Mouse (Mus musculus): ENCODE results near the gene Rdh8.
A peak's percentile ranks its signal among the peaks of the same experiment; 100 is the strongest.
"Not testable (repeated sequence)": the region's sequence is repeated elsewhere in the genome, so short reads cannot be mapped to it uniquely, and the experiment has no call there.

The Rdh8 gene

GRCm38 (mm10) chr9:20818236-20818635 lies at the start of gene Rdh8:
Gene Rdh8 (plus strand): TSS chr9:20818503.
- DNase-seq (ENCODE audit: low spot score in 2 of 2): no peak

DNA sequence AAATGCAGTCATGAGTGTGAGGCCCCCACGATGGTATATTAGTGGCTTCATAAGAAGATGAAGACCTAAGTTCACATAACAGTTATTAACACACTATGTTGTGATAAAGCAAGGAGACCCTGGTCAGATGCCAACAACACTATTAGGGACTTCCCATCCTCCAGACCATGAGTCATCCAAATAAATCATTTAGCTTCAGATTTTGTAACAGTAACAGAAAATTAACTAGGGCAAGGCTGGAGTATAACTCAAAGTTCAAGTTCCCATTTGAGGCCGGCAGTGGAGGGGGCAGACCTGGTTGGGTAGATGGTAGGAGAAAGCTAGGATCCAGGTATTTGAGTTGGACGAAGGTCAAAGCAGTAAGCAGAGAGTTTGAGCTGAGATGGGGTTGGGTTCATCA lies 37.0 kb upstream of the Rdh8 start:
- no peak for DNase-seq (ENCODE audit: low spot score in 2 of 2)

GRCm38 (mm10) chr9:20785055-20785454 lies 33.2 kb upstream of the Rdh8 start:
- DNase-seq (ENCODE audit: low spot score in 2 of 2): no peak

- no peak for DNase-seq (ENCODE audit: low spot score in 2 of 2)
Measured at GRCm38 (mm10) chr9:20787992-20788391, 30.3 kb upstream of the Rdh8 start.

- no peak for DNase-seq (ENCODE audit: low spot score in 2 of 2)
Measured at GRCm38 (mm10) chr9:20789651-20790050, 28.7 kb upstream of the Rdh8 start.

GRCm38 (mm10) chr9:20790345-20790744 lies 28.0 kb upstream of the Rdh8 start:
- DNase-seq (ENCODE audit: low spot score in 2 of 2): no peak

DNA sequence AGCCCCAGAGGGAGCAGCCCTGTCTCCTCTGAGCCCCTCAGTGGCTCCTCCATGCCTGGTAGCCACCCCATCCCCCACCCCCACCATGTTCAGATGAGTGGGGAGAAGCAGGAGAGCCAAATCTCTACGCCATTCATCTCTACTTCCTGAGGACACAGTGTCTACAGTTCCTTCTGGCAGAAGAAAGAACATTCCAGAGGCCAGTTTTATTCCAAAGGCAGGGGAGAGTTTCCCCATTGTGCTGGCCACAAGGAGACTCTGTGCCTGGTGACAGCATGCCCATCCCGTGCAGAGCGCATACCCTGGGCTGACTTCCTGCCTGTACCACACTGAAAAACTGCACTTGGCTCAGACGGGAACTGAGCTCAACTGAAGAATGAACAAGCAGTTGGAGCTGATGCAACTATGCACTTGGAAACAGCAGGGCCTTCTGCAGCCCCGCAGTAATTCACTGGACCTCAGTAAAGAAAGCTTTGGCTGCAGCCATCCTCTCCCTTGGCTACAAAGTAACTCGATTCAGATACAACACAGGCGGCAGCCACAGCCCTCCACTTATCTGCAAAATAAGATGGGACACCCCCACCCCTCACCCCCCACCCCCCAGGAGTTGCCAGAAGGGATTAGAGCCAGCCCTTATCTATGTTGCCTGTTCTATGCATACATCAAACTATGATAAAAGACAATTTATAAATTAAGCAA lies 24.0 kb upstream of the Rdh8 start:
- DNase-seq (ENCODE audit: low spot score in 2 of 2): no peak

DNA sequence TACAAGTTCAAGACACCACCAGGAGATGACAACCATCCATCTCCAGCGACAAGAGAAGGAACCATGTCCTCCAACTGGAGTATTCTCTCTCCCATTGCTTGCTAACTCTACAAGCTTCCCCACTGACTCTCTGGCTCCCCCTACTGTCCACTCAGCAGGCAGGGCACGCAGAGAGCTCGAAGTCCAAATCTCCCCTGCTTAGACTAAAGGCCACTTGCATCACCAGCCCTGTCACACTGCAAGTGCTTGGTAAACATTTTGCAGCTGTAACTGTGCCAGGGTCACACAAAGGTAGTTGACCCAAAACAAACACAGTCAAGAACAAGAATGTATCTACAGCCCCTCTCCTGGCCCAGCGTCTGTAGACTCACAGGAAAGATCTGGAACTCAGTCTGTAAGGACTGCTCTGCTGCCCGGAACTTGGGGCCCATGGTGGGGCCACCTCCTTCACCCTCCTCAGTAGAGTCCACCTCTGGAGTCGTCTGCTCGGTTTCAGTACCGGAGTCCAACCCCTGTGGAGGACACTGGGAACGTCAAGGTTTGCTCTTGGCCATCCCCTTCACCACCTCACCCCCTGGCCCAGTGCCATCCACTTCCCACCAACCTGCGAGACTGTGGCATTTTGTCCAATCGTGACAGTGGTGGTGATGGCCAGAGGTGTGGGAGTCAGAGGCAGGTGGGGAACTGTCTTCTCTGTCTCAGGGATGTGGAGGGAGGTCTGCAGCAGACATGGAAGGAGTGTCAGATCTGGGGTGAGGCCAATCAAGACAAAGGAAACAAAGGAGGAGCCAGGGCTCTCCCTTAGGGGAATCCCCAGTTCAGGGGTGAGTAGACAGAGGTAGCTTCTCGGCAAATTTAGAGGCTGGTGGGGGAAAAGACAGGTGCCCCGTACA lies 13.8 kb upstream of the Rdh8 start:
- peak; percentile 33 to 38 for DNase-seq (ENCODE audit: low spot score in 2 of 2)

- no peak for DNase-seq (ENCODE audit: low spot score in 2 of 2)
Measured at GRCm38 (mm10) chr9:20805159-20805495, 13.2 kb upstream of the Rdh8 start.

- DNase-seq (ENCODE audit: low spot score in 2 of 2): no peak
Measured at GRCm38 (mm10) chr9:20805706-20806105, 12.6 kb upstream of the Rdh8 start.

DNA sequence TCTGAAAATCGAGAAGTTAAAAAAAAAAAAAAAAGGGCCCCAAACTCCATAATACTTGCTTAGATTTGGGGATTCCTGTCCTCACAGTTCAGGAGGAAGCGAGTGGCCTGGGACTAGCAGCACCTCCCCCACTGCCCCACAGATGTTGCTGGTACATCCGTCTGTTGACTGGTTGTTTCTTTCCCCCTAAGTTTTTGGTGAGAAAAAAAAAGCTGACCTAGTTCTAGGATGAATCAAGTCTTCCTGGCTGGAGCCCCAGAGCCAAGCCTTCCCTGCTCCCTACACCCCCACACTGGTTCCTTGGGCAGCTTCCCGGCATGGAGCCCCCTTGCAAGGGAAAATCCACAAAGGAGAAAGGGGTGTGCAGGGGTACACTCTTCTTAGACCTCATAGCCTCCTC lies 8.0 kb upstream of the Rdh8 start:
- no peak for DNase-seq (ENCODE audit: low spot score in 2 of 2)

DNA sequence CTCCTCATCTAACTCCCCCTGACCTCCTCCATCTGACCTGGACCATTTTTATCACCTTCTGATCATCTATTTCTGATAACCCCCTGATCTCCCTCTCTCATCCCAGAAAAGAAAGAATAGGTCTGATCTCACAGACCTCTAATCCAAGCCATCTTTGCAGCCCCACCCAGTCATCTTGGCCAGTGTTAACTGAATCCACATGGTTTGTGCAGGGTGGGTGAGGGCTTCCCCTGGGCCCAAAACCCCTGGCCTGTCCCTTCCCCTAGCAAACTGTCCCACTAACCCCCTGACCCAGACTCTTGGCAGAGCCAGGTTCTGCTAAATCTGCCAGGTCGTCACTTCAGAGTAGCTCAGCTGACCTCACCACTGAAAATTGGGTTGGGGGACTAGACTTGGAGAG lies 7.5 kb upstream of the Rdh8 start:
- DNase-seq (ENCODE audit: low spot score in 2 of 2): no peak

DNA sequence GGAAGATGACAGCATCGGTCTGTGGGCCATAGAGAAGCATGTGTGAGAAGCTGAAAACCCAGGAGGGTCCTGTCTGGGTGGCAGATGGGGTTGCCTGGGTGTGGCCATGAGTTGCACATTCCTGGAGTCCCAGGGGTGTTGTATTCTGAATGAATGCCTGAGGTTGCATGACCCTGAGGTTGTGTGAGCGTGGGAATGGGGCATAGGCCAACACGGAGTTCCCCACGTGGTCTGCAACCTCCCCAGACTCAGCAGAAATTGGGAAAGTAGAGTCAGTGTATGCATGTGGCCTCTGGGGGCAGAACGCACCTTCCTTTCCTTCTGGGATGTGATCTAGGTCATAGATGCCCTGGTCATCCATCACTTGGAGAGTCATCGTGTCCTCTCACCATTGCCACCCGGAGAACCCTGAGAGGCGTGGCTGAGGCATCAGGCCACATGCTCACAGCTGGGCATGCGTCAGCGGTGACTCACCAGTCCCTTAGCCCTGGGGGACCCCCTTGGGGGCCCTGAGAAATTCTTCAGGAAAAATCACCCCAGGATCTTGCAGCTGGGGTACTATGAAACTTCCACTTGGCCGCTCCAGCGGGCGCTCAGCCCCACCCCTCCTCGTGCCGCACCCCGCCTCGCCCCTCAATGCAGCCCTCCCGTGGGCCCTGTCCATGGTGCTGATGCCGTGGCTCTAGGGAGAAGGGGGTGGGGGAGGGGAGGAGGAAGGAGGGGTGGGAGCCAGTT lies 5.6 kb upstream of the Rdh8 start:
- no peak for DNase-seq (ENCODE audit: low spot score in 2 of 2)

DNA sequence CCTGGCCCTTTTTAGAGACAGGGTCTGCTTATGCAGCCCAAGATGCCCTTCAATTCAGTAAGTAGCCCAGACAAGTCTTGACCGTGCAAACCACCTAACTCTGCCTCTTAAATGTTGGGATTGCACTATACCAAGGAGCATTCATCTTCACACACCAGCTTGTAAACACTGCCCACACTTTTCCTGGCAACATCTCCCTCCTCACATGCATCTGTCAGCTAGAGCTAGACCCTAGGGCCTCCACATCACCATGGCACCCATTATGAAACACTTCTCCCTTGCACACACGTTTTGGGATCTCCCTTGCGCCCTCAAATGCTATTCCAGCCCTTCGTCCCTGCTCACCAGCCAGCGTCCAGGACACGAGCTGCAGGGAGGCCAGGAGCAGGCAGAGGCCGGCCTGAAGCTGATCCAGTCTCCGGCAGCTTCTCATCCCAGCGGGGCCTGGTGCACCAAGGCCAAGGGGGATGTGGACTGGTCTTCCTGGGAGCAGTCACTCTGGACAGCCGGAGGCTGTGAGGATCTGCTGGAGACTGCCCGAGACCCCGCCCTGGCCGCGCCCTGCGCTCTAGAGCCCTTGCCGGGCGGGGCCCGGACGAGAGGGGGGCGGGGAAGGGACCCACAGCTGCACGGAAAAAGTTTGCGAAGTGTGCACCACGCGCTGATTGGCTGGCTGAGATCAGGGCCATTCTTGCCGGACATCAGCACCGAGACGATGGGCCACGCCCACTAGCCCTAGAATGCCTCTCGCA lies 3.6 kb upstream of the Rdh8 start, which contains the start of gene Col5a3:
Gene Col5a3 (minus strand): TSS at position 547 of the 752 bp plus-strand sequence.
- no peak for DNase-seq (ENCODE audit: low spot score in 2 of 2)

GRCm38 (mm10) chr9:20820001-20820400 lies 1.7 kb downstream of the Rdh8 start:
- no peak for DNase-seq (ENCODE audit: low spot score in 2 of 2)

GRCm38 (mm10) chr9:20822821-20823220 lies 4.5 kb downstream of the Rdh8 start:
- no peak for DNase-seq (ENCODE audit: low spot score in 2 of 2)

DNA sequence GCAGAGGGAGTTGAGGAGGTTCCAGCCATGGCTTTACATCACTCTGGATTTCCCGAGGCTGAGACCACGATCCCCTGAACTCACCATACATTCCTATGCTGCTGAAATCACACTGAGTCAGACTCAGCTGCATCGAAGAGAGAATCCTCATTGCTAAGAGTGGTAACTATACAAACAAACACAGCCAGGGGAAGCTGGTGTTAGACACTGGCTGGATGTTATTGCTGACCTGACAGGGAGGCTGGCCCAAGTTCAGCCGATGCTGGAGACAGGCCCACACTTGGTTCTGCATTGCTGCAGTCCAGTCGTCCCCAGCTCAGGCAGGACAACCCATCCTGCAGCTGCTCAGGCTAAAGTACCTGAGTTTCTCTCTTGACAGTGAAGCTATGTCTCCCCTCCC lies 7.5 kb downstream of the Rdh8 start:
- no peak for DNase-seq (ENCODE audit: low spot score in 2 of 2)

- no peak for DNase-seq (ENCODE audit: low spot score in 2 of 2)
Measured at GRCm38 (mm10) chr9:20828127-20828526, 9.8 kb downstream of the Rdh8 start.

DNA sequence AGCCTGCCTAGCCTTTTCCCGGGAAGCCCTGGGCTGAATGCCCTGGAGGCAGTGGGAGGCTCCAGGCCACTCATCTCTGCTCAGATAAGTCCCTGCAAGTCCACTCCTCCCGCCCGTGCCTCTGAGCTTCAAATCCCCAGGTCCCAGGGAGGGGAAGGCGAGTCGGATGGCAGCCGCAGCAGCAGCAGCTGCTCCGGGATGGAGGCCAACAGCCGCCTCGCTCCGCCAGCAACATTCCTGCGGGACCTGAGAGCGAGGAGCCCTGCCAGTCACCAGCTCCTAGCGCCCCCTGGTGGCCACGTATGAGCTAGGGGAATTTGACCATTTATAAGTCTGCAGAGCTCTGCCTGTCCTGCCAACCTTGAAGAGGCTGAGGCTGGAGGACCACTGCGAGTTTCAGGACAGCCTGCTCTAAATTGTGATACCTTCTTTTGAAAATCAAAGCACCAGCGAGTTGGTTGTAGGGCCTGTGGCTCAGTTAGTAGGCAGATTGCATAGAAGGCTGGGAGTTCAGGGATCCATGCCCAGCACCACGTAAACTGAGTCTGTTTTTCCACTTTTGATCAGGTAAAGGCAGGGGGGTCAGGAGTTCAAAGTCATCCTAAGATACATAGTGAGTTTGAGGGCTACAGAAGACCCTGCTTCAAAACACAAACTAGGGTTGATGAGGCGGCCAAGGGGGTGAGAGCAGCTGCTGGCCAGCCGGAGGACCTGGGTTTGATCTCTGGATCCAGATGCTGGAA lies 12.8 kb downstream of the Rdh8 start:
- DNase-seq (ENCODE audit: low spot score in 2 of 2): peak; percentile 47 to 69

DNA sequence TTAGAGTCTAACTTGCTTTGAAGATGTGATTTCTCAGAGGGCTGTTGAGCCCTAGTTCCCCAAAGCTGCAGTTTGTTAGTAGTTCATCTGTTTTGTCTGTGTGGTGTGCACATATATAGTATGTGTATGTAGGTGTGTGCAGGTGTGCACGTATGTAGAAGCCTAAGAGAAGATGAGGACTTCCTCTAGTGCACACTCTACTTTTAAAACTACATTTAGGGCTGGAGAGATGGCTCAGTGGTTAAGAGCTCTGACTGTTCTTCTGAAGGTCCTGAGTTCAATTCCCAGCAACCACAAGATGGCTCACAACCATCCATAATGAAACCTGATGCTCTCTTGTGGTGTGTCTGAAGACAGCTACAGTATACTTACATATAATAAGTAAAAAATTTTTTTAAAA lies 16.6 kb downstream of the Rdh8 start:
- no peak for DNase-seq (ENCODE audit: low spot score in 2 of 2)

DNA sequence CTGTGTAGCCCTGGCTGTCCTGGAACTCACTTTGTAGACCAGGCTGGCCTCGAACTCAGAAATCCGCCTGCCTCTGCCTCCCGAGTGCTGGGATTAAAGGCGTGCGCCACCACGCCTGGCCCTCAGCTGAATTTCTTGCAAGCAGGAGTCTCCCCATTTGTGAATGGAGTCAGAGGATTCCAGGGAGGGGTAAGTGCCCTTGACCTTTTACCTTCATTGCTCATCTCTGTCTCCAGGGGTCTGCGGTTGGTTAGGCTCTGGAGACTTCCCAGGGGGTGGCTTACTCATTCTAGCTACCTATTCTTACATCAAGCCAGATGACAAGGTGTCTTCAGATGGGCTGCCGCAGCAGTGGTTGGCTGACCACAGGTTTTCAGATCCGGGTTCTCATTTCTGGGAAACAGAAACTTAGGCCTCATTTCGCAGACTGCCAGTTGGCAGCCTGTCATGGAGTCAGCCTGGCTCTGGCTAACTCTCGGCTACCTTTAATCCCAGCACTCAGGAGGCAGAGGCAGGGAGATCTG lies 17.2 kb downstream of the Rdh8 start:
- not testable (repeated sequence) for DNase-seq (ENCODE audit: low spot score in 2 of 2)
